Mouse (Mus musculus): ENCODE measurements around the gene 2310007B03Rik. TPM values are rescaled to one million over a fixed set of nuclear protein-coding genes. Genes with fewer than 3 reads are reported as not detected.

2310007B03Rik gene
- polyA plus RNA-seq, 1 experiment from 2014 or later: 6.2 TPM

DNA sequence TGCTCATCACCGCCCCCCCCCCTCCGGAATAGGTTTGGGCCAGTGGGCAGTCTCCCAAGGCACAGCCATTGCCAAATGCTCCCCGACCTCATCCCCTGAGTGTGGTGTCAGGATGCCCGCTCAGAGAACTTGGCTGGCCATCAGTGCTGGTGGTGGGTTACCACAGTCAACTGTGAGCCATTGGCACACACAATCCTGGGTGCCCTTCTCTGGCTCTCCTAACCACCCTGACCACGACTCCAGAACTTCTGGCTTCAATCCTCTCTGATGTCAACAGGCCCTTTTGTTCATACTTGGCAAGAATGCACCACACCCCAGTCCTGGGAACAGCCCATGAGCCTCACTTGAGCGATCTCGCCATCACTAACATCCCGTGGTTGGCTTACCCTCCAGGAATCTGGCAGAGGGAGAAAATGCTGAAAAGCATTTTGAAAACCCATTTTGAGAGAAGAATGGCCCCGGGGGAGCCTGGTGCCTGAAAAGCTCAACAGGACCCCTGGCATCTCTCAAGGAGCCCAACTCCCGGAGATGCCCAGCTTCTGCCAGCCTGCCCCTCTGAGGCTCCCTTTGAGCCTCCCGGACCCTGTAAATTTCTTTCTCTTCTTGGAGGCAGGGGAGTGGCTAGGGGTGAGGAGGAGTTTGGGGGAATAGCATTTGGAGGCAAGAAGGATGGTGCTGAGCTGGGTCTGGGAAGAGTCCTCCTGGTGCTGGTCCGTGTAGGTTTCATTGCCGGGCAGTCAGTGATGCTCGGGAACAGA lies 23.5 kb upstream of the 2310007B03Rik start:
- H3K4me3 ChIP-seq (ENCODE audit: low read depth, low read length): no peak overlapping the region
- no peaks in the 10 kb centered on the region for H3K9me3 ChIP-seq (ENCODE audit: control insufficient read depth, low read length)
- no peak overlapping the region for H3K9ac ChIP-seq (ENCODE audit: low read depth, low read length)
- 68% methylated on average over 14 of the region's 14 CpGs for WGBS
- no peak for DNase-seq (ENCODE audit: low spot score)
- H3K27ac ChIP-seq (replicated peaks; ENCODE audit: low read depth, low read length): 0 out of 2 replicates have a peak overlapping the region, but pooled peaks have one; percentile 15
- H3K4me2 ChIP-seq (ENCODE audit: low read depth, low read length): no peak overlapping the region
- ATAC-seq (ENCODE audit: low read depth): 0 out of 2 replicates have a peak, but pooled peaks have one; percentile 12
- H3K4me1 ChIP-seq (ENCODE audit: control insufficient read depth, insufficient read depth, low read length): 0 out of 2 replicates have a peak, but pooled peaks cover 5% of the 10 kb centered on the region
- no peaks in the 10 kb centered on the region for H3K36me3 ChIP-seq (ENCODE audit: control insufficient read depth, insufficient read depth, low read length)
- H3K27me3 ChIP-seq (replicated peaks; ENCODE audit: control insufficient read depth, insufficient read depth, low read length): no peaks in the 10 kb centered on the region

DNA sequence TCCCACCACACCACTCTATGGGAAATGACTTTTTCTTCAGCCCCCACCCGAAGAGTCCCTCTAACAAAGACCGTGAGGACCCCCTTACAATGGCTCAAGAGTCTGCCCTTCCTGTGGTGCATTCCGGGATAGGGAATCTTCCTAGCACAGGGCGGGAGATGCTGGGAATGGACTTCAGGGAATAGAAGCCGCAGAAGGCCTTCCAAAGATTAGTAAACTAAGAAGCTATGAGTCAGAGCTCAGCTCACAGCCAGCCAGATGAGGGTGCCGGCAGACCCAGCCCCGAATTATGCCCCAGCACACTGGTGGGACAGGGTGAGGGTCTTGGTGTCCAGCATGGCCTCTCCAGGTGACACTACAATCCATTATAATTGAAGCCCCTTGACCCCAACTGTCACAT lies 21.5 kb upstream of the 2310007B03Rik start:
- Histone ChIP-seq H3K9me3 (ENCODE audit: control insufficient read depth, low read length) (no peaks in the 10 kb centered on the region), H3K36me3 (ENCODE audit: control insufficient read depth, insufficient read depth, low read length) (no peaks in the 10 kb centered on the region), H3K27me3 (replicated peaks; ENCODE audit: control insufficient read depth, insufficient read depth, low read length) (no peaks in the 10 kb centered on the region), H3K4me3 (ENCODE audit: low read depth, low read length) (no peak overlapping the region), H3K4me1 (ENCODE audit: control insufficient read depth, insufficient read depth, low read length) (peaks cover 7% of the 10 kb centered on the region), H3K27ac (replicated peaks; ENCODE audit: low read depth, low read length) (no peak overlapping the region), H3K4me2 (ENCODE audit: low read depth, low read length) (no peak overlapping the region), H3K9ac (ENCODE audit: low read depth, low read length) (no peak overlapping the region)
- DNase-seq (ENCODE audit: low spot score) (no peak), ATAC-seq (ENCODE audit: low read depth) (no peak)
- WGBS: 87% methylated on average over 7 of the region's 7 CpGs

DNA sequence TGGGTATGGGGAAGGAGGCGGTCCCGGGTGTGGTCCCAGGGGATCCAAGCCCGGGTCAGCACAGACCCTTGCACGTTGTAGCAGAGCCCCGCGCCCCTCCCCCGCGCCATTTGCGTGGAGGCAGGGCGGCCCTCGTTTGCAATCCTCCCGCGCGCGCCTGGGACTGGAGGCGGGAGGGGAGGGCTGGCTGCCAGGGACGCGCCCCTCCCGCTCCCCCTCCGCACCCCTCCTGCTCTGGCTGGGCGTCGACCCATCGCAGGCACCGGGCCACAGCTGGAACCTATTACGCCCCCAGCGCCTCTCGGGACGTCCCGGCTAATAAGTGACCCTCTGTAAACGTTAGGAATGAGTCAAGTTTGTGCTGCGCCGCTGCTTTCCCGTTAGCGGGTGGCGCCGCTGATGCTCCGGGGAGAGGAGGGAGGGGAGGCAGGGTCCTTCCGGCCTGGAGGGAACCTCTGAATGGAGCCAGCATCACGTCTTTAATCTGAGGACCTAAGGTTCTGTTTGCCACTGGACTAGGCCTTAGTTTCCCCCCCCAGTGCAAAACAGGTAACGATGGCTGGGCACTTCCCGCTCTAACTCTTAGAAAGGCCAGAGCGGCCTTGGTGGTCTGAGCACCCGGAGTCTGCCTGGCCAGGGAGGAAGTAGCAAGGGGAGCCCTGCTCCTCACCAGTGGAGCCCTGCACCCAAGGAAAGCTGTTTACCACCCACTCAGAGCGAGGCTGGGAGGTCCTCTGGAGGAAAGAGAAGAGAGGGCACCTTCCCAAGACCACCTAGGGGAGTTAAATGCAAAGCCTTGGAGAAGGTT lies 16.0 kb upstream of the 2310007B03Rik start:
- peak overlapping the region; percentile 39 for H3K9ac ChIP-seq (ENCODE audit: low read depth, low read length)
- WGBS: 7% methylated on average over 14 of the region's 44 CpGs
- H3K9me3 ChIP-seq (ENCODE audit: control insufficient read depth, low read length): no peaks in the 10 kb centered on the region
- ATAC-seq (ENCODE audit: low read depth) (peak; percentile 72), DNase-seq (ENCODE audit: low spot score) (peak; percentile 90)
- no peaks in the 10 kb centered on the region for H3K36me3 ChIP-seq (ENCODE audit: control insufficient read depth, insufficient read depth, low read length)
- H3K4me3 ChIP-seq (ENCODE audit: low read depth, low read length): peak overlapping the region; percentile 38
- H3K4me2 ChIP-seq (ENCODE audit: low read depth, low read length): peak overlapping the region; percentile 76
- H3K27me3 ChIP-seq (replicated peaks; ENCODE audit: control insufficient read depth, insufficient read depth, low read length): no peaks in the 10 kb centered on the region
- H3K4me1 ChIP-seq (ENCODE audit: control insufficient read depth, insufficient read depth, low read length): peaks cover 16% of the 10 kb centered on the region
- peak overlapping the region; percentile 89 for H3K27ac ChIP-seq (replicated peaks; ENCODE audit: low read depth, low read length)

DNA sequence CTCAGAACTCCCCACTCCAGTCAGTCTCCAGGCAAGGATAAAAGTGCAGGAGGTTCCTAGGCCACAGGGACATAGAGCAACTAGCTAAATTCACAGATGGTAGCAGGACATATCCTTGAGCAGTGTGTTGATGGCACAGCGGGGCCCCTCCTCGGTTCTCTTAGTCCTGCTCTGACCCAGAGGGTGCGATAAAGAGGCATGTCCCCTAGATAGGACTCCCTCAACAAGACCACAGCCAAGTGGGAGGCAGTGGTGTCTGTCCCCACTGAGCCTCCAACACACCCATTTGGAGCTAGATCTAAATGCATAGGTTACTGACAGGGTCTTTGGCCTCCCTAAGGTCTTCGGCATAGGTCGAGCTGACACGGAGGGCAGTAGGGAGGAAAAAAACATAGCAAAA lies 15.1 kb upstream of the 2310007B03Rik start:
- H3K36me3 ChIP-seq (ENCODE audit: control insufficient read depth, insufficient read depth, low read length): no peaks in the 10 kb centered on the region
- no peak overlapping the region for H3K9ac ChIP-seq (ENCODE audit: low read depth, low read length)
- peak overlapping the region; percentile 76 for H3K4me2 ChIP-seq (ENCODE audit: low read depth, low read length)
- WGBS: 15% methylated on average over 6 of the region's 6 CpGs
- H3K4me3 ChIP-seq (ENCODE audit: low read depth, low read length): peak overlapping the region; percentile 38
- no peak for ATAC-seq (ENCODE audit: low read depth)
- peaks cover 16% of the 10 kb centered on the region for H3K4me1 ChIP-seq (ENCODE audit: control insufficient read depth, insufficient read depth, low read length)
- DNase-seq (ENCODE audit: low spot score): no peak
- H3K27ac ChIP-seq (replicated peaks; ENCODE audit: low read depth, low read length): peak overlapping the region; percentile 89
- H3K27me3 ChIP-seq (replicated peaks; ENCODE audit: control insufficient read depth, insufficient read depth, low read length): no peaks in the 10 kb centered on the region
- H3K9me3 ChIP-seq (ENCODE audit: control insufficient read depth, low read length): no peaks in the 10 kb centered on the region

DNA sequence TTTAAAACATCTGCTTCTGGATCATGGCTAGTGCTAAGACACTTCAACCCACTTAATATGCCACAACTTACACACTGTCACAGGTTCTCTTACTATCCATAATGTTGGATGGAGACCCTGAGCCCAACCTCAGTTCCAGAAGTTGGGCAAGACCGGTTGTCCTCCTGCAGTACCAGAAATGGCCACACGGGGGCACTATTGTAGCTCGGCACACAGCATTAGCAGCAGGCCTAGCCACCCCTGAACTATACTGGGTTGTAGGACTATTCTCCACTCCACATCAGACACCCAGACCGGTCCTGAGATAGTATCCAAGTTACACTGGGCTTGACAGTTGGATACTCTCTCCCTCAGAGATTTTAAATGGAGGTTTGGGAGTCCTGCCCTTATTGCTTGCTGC lies 13.7 kb upstream of the 2310007B03Rik start:
- 2% methylated on average over 4 of the region's 4 CpGs for WGBS
- ATAC-seq (ENCODE audit: low read depth) (peak; percentile 84), DNase-seq (ENCODE audit: low spot score) (peak; percentile 89)
- H3K4me2 ChIP-seq (ENCODE audit: low read depth, low read length): no peak overlapping the region
- H3K9ac ChIP-seq (ENCODE audit: low read depth, low read length): no peak overlapping the region
- no peak overlapping the region for H3K27ac ChIP-seq (replicated peaks; ENCODE audit: low read depth, low read length)
- H3K4me3 ChIP-seq (ENCODE audit: low read depth, low read length): no peak overlapping the region
- H3K4me1 ChIP-seq (ENCODE audit: control insufficient read depth, insufficient read depth, low read length): peaks cover 16% of the 10 kb centered on the region
- H3K27me3 ChIP-seq (replicated peaks; ENCODE audit: control insufficient read depth, insufficient read depth, low read length): no peaks in the 10 kb centered on the region
- no peaks in the 10 kb centered on the region for H3K9me3 ChIP-seq (ENCODE audit: control insufficient read depth, low read length)
- no peaks in the 10 kb centered on the region for H3K36me3 ChIP-seq (ENCODE audit: control insufficient read depth, insufficient read depth, low read length)

DNA sequence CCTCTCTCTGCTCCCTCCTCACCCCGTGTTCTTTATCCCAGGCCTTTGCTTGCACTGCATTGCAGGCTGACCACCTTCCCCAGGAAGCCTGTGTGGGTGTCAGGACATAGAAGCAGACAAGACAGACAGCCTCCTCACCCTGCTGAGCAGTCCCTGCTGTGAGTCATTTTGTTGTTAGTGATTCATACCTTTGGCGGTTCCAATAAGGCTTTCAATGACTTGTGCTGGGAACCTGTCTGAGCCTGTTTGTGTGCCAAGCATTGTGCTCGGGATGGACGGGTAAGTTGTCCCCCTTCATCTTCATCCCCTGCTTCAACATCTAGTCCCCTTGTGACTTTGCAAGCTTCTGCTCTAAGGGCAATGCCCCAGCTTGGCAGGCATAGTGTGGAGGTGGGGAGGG lies 12.9 kb upstream of the 2310007B03Rik start:
- Histone ChIP-seq H3K36me3 (ENCODE audit: control insufficient read depth, insufficient read depth, low read length) (no peaks in the 10 kb centered on the region), H3K4me2 (ENCODE audit: low read depth, low read length) (no peak overlapping the region), H3K9me3 (ENCODE audit: control insufficient read depth, low read length) (no peaks in the 10 kb centered on the region), H3K27ac (replicated peaks; ENCODE audit: low read depth, low read length) (no peak overlapping the region), H3K4me1 (ENCODE audit: control insufficient read depth, insufficient read depth, low read length) (peaks cover 16% of the 10 kb centered on the region), H3K4me3 (ENCODE audit: low read depth, low read length) (no peak overlapping the region), H3K27me3 (replicated peaks; ENCODE audit: control insufficient read depth, insufficient read depth, low read length) (no peaks in the 10 kb centered on the region), H3K9ac (ENCODE audit: low read depth, low read length) (no peak overlapping the region)
- 59% methylated on average over 4 of the region's 4 CpGs for WGBS
- no peak for DNase-seq (ENCODE audit: low spot score)
- no peak for ATAC-seq (ENCODE audit: low read depth)

DNA sequence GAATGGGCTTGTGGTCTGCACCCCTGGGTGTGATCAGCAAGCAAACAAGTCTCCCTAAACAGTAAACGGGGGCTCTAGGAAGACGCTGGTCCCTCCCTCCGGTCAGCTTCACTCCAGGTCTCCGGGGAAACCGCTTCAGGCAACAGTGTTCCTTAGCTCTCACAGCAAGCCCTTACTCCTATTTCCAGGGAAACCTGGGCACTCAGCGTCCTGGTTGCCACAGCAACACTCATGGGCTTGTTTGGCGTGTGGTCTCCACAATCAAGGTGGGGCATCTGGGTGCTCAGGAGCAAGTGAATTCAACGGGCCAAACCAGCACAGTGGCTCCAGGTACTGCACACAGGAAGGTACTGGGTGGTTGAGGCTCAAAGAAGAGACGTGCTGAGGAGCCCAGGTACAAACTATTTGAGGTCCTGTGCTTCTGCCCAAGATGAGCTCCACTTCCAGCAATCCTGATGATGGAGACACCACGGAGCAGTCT lies 7.6 kb upstream of the 2310007B03Rik start, which contains the start of gene Crocc2:
Gene Crocc2, plus strand, starts transcription at position 431 of the 481 bp plus-strand sequence.
- Histone ChIP-seq H3K4me2 (ENCODE audit: low read depth, low read length) (no peak within 1 kb of the TSS), H3K4me3 (ENCODE audit: low read depth, low read length) (no peak within 1 kb of the TSS), H3K36me3 (ENCODE audit: control insufficient read depth, insufficient read depth, low read length) (no peaks in the 10 kb centered on the region), H3K27me3 (replicated peaks; ENCODE audit: control insufficient read depth, insufficient read depth, low read length) (no peaks in the 10 kb centered on the region), H3K9me3 (ENCODE audit: control insufficient read depth, low read length) (no peaks in the 10 kb centered on the region), H3K9ac (ENCODE audit: low read depth, low read length) (no peak within 1 kb of the TSS), H3K27ac (replicated peaks; ENCODE audit: low read depth, low read length) (no peak within 1 kb of the TSS), H3K4me1 (ENCODE audit: control insufficient read depth, insufficient read depth, low read length) (no peaks in the 10 kb centered on the region)
- ATAC-seq (ENCODE audit: low read depth): no peak; the same call in 1 of the 2 replicates
- DNase-seq (ENCODE audit: low spot score): no peak
- 34% methylated on average over 10 of the region's 10 CpGs for WGBS

DNA sequence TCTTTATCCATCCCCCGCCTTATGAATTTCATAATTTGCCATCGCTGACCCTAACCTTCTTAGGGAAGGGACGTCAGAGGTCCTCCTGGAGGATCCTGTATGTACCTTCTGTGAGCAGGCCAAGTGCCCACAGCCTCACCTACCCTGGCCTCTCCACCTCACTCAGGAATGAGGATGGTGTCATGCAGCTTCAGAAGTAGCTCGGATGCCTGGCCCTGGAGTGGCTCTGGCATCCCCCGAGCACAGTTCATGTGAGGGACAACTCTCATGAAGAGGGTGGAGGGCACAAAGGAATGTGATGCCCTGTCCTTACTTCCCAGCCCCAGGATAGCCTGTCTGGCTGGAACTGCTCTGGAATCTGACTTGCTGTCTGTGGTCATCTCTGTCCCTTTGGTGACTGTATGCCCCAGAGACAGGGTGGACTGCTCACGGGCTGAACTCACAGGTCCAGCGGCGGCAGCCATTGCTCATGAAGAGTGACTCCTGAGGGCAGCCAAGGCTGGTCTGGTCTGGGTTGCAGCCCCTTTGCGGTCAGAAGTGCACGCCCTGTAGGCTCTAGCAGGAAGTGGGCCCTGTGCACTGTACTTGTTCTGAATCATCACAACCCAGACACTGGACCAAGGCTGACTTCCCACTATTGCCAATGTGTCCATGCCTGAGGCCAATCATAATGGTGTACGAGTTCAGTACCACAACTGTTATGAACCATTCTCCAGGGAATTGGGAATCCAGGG lies 5.8 kb upstream of the 2310007B03Rik start:
- ATAC-seq (ENCODE audit: low read depth): no peak
- no peak overlapping the region for H3K4me3 ChIP-seq (ENCODE audit: low read depth, low read length)
- H3K9me3 ChIP-seq (ENCODE audit: control insufficient read depth, low read length): no peaks in the 10 kb centered on the region
- 77% methylated on average over 11 of the region's 11 CpGs for WGBS
- no peaks in the 10 kb centered on the region for H3K4me1 ChIP-seq (ENCODE audit: control insufficient read depth, insufficient read depth, low read length)
- no peak overlapping the region for H3K27ac ChIP-seq (replicated peaks; ENCODE audit: low read depth, low read length)
- H3K9ac ChIP-seq (ENCODE audit: low read depth, low read length): no peak overlapping the region
- no peaks in the 10 kb centered on the region for H3K36me3 ChIP-seq (ENCODE audit: control insufficient read depth, insufficient read depth, low read length)
- no peaks in the 10 kb centered on the region for H3K27me3 ChIP-seq (replicated peaks; ENCODE audit: control insufficient read depth, insufficient read depth, low read length)
- no peak for DNase-seq (ENCODE audit: low spot score)
- no peak overlapping the region for H3K4me2 ChIP-seq (ENCODE audit: low read depth, low read length)
